Mouse (Mus musculus) liver, adult 2 months (tissue): ENCODE data around the gene Hrasls.

Experiments used
- CTCF ChIP-seq: fragments of 200-500 bp; IDR thresholded peaks from 2 replicates; pipeline ENCODE4 v1.5.1; 2011; ENCODE audit warnings: low read depth, low read length, control low read depth
- POLR2A ChIP-seq: fragments of 200-500 bp; IDR thresholded peaks from 2 replicates; pipeline ENCODE4 v1.6.1; 2011; ENCODE audit warnings: low read length, control low read depth; ENCODE audit not compliant: insufficient read depth; ENCODE audit errors: extremely low read depth

DNA sequence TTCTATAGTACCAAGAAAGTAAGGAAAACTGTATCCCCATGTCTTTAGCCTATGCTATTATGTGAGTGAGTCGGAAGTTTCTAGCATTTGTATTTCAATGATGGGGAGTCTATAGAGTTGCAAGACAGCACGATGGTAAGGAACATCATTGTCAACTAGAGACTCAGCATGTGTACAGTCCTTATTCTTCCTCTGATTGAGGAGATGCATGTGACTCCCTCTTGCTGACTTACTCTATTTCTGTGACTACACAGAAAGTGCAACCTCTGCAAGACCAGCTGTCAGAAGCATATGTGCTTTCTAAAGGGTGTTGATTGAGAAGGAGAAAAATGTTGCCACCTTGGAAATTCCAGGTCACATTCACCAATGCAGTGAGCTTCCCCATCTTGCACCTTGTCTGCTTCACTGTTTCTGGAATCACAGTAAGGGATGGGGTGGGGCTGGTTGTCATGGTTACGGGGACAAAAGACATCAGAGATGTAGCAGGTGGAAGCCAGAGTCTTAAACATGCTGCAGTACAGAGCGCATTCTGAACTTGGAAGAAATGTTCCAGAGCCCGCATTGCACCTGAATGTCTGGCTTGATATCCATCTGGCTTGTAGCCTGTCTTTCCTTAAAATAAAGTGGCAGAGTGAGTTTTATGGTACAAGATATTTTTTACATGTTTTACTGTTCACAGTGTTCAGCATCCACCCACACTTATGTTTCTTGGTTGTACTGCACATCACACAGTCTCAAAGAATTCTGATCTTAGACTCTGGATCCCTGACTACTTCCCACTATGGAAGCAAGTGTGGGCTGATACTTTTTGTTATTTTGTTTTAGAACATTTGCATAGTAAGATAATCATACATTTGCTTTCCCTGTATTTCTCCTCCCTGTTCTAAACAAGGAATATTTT lies 7.2 kb downstream of the Hrasls start:
- no peak for TF ChIP-seq CTCF
- TF ChIP-seq POLR2A, result no peak
